Mouse (Mus musculus) A20 (cell line): ENCODE results near the gene Cpne2.
A peak's percentile ranks its signal among the peaks of the same experiment; 100 is the strongest.

Experiments used
- DNase-seq: peaks from one replicate; pipeline ENCODE4 v3.0.0-alpha.2; 2011; ENCODE audit warnings: low read depth, low spot score

Cpne2 gene

GRCm38 (mm10) chr8:94581820-94582483 lies 49.2 kb downstream of the Cpne2 start:
- no peak for DNase-seq

- DNase-seq, result no peak
Observed at GRCm38 (mm10) chr8:94582569-94582968, 49.8 kb downstream of the Cpne2 start.

GRCm38 (mm10) chr8:94584238-94584817 lies 51.5 kb downstream of the Cpne2 start:
- peak; percentile 33 for DNase-seq

GRCm38 (mm10) chr8:94591691-94592090 lies 58.9 kb downstream of the Cpne2 start:
- no peak for DNase-seq

GRCm38 (mm10) chr8:94594211-94594610 lies 61.4 kb downstream of the Cpne2 start:
- peak; percentile 34 for DNase-seq

- peak; percentile 37 for DNase-seq
Observed at GRCm38 (mm10) chr8:94600478-94600877, 67.7 kb downstream of the Cpne2 start.

- peak; percentile 17 for DNase-seq
Observed at GRCm38 (mm10) chr8:94601034-94601606, 68.3 kb downstream of the Cpne2 start.

GRCm38 (mm10) chr8:94601607-94602385 lies 69.0 kb downstream of the Cpne2 start, which contains the start of the genes Rspry1 and Fam192a:
Gene Rspry1 (plus strand): TSS chr8:94601937.
Gene Fam192a (minus strand): TSS chr8:94601997.
- peak; percentile 100 for DNase-seq

- peak; percentile 68 for DNase-seq
Observed at GRCm38 (mm10) chr8:94602471-94603131, 69.8 kb downstream of the Cpne2 start.

- DNase-seq, result no peak
Observed at GRCm38 (mm10) chr8:94604030-94604429, 71.2 kb downstream of the Cpne2 start.

GRCm38 (mm10) chr8:94607064-94607463 lies 74.3 kb downstream of the Cpne2 start:
- DNase-seq, result peak; percentile 32
